Mouse (Mus musculus) MEL (cell line): ENCODE results near the gene Otop3. TPM values are rescaled to one million over a fixed set of nuclear protein-coding genes. Genes with fewer than 3 reads are reported as not detected.

Experiments used
- DNase-seq: peaks from one replicate; pipeline ENCODE4 v3.0.0; 2011; ENCODE audit warnings: low read depth, low spot score
- H3K27ac ChIP-seq: 2 replicates; pipeline ENCODE4 v1.5.1; 2012; ENCODE audit warnings: low read depth, mild to moderate bottlenecking, control low read depth, low read length, moderate library complexity; ENCODE audit not compliant: control insufficient read depth
- H3K27me3 ChIP-seq, 2 experiments: fragments of 150-350 bp in 1 of 2; sonication (generic) in 1 of 2; 2 replicates each; pipeline ENCODE4 v1.6.1; 2012; ENCODE audit warnings: low read length in 2 of 2, mild to moderate bottlenecking in 2 of 2, improper control_type of control experiment in 1 of 2, moderate library complexity in 1 of 2; ENCODE audit not compliant: insufficient read depth in 2 of 2, control insufficient read depth in 1 of 2
- H3K36me3 ChIP-seq, 2 experiments: 2 replicates each; pipeline ENCODE4 v1.6.1; 2012 to 2014; ENCODE audit warnings: low read length in 2 of 2, improper control_type of control experiment in 1 of 2, inconsistent platforms in 1 of 2, mild to moderate bottlenecking in 1 of 2; ENCODE audit not compliant: insufficient read depth in 2 of 2, control insufficient read depth in 1 of 2
- H3K4me1 ChIP-seq, 2 experiments: fragments of 150-350 bp in 1 of 2; sonication (generic) in 1 of 2; 2 replicates each; pipeline ENCODE4 v1.6.1; 2012; ENCODE audit warnings: low read length in 2 of 2, improper control_type of control experiment in 1 of 2, mild to moderate bottlenecking in 1 of 2; ENCODE audit not compliant: insufficient read depth in 2 of 2, control insufficient read depth in 1 of 2
- H3K4me3 ChIP-seq, 2 experiments: fragments of 150-350 bp in 1 of 2; sonication (generic) in 1 of 2; 2 replicates each; pipeline ENCODE4 v1.5.1; 2012; ENCODE audit warnings: low read depth in 2 of 2, low read length in 2 of 2, mild to moderate bottlenecking in 2 of 2, moderate library complexity in 2 of 2, control low read depth in 1 of 2, improper control_type of control experiment in 1 of 2; ENCODE audit not compliant: control insufficient read depth in 1 of 2, insufficient read depth in 1 of 2
- H3K79me2 ChIP-seq: 2 replicates; pipeline ENCODE4 v1.6.1; 2012; ENCODE audit warnings: mild to moderate bottlenecking, low read length, moderate library complexity; ENCODE audit not compliant: control insufficient read depth, poor library complexity, insufficient read depth
- H3K9ac ChIP-seq: 2 replicates; pipeline ENCODE4 v1.6.1; 2012; ENCODE audit warnings: low read depth, mild to moderate bottlenecking, control low read depth, low read length, moderate library complexity; ENCODE audit not compliant: control insufficient read depth, poor library complexity, severe bottlenecking
- H3K9me3 ChIP-seq: fragments of 150-350 bp; sonication (generic); replicated peaks from 2 replicates; pipeline ENCODE4 v1.6.1; 2012; ENCODE audit warnings: mild to moderate bottlenecking, low read length, improper control_type of control experiment, moderate library complexity; ENCODE audit not compliant: insufficient read depth
- CTCF ChIP-seq, 3 experiments: IDR thresholded peaks in 2 of 3; conservative IDR thresholded peaks in 1 of 3; 2 replicates each; pipeline ENCODE4 v1.5.1; 2011 to 2012; ENCODE audit warnings: low read length in 3 of 3, low read depth in 2 of 3, mild to moderate bottlenecking in 2 of 3, improper control_type of control experiment in 1 of 3, inconsistent platforms in 1 of 3, mixed read lengths in 1 of 3, moderate library complexity in 1 of 3; ENCODE audit not compliant: control insufficient read depth in 1 of 3, insufficient read depth in 1 of 3, poor library complexity in 1 of 3, severe bottlenecking in 1 of 3
- HCFC1 ChIP-seq: IDR thresholded peaks from 2 replicates; pipeline ENCODE4 v1.6.1; 2012; ENCODE audit warnings: low read depth, mild to moderate bottlenecking, inconsistent platforms, low read length, improper control_type of control experiment, moderate library complexity
- JUND ChIP-seq: IDR thresholded peaks from 2 replicates; pipeline ENCODE4 v1.6.1; 2011; ENCODE audit warnings: low read depth, mild to moderate bottlenecking, improper control_type of control experiment, low read length
- MAX ChIP-seq: IDR thresholded peaks from 2 replicates; pipeline ENCODE4 v1.6.1; 2011; ENCODE audit warnings: low read length, improper control_type of control experiment
- MXI1 ChIP-seq: IDR thresholded peaks from 2 replicates; pipeline ENCODE4 v1.6.1; 2011; ENCODE audit warnings: mild to moderate bottlenecking, low read depth, low read length, improper control_type of control experiment
- MYB ChIP-seq: IDR thresholded peaks from 2 replicates; pipeline ENCODE4 v1.6.1; 2011; ENCODE audit warnings: mild to moderate bottlenecking, low read depth, low read length, improper control_type of control experiment
- MYC ChIP-seq: IDR thresholded peaks from 2 replicates; pipeline ENCODE4 v1.6.1; 2011; ENCODE audit warnings: low read depth, mild to moderate bottlenecking, low read length, improper control_type of control experiment, moderate library complexity
- NELFE ChIP-seq: IDR thresholded peaks from 2 replicates; pipeline ENCODE4 v1.6.1; 2011; ENCODE audit warnings: low read depth, low read length, improper control_type of control experiment
- POLR2AphosphoS2 ChIP-seq: IDR thresholded peaks from 2 replicates; pipeline ENCODE4 v1.6.1; 2011; ENCODE audit warnings: low read length, improper control_type of control experiment
- RCOR1 ChIP-seq: IDR thresholded peaks from 2 replicates; pipeline ENCODE4 v1.6.1; 2012; ENCODE audit warnings: low read depth, mild to moderate bottlenecking, inconsistent platforms, low read length, improper control_type of control experiment
- ZKSCAN1 ChIP-seq: IDR thresholded peaks from 2 replicates; pipeline ENCODE4 v1.6.1; 2012; ENCODE audit warnings: low read depth, mild to moderate bottlenecking, inconsistent platforms, low read length, improper control_type of control experiment, moderate library complexity
- polyA plus RNA-seq, 2 experiments: library from polyadenylated mRNA; stranded (reverse) in 1 of 2; unstranded in 1 of 2; fragments of >175 nt in 1 of 2; fragments of >200 nt in 1 of 2; gene quantifications; 2 replicates each; pipeline versions ENCODE4 v1.2.1 to v1.2.4; 2012; ENCODE audit warnings: low replicate concordance in 2 of 2, low read depth in 1 of 2; ENCODE audit not compliant: insufficient read length in 2 of 2, insufficient read depth in 1 of 2, missing spikeins in 1 of 2
- total RNA-seq: library from RNA; depleted of rRNA; stranded (reverse); fragments of 300-350 nt; gene quantifications from 2 replicates; pipeline ENCODE4 v1.2.3, GENCODE M21; 2012

Gene Otop3
- total and polyA plus RNA-seq, 3 experiments, result not detected

GRCm38 (mm10) chr11:115337826-115338225 lies 3.3 kb downstream of the Otop3 start:
- 0 out of 4 replicates have a peak, but pooled peaks cover 0 to 4% of the 10 kb centered on the region in 2 experiments for H3K4me1 ChIP-seq
- TF ChIP-seq MYC, result no peak
- H3K79me2 ChIP-seq, result no peaks in the 10 kb centered on the region
- H3K36me3 ChIP-seq, result no peaks in the 10 kb centered on the region
- H3K4me3 ChIP-seq, result no peak overlapping the region
- no peak overlapping the region for H3K27ac ChIP-seq
- H3K9me3 ChIP-seq, result no peaks in the 10 kb centered on the region
- H3K9ac ChIP-seq, result no peak overlapping the region
- no peak for DNase-seq
- H3K27me3 ChIP-seq, result peaks cover 0 to 6% of the 10 kb centered on the region in 2 experiments; a peak in 3 of 4 replicates

DNA sequence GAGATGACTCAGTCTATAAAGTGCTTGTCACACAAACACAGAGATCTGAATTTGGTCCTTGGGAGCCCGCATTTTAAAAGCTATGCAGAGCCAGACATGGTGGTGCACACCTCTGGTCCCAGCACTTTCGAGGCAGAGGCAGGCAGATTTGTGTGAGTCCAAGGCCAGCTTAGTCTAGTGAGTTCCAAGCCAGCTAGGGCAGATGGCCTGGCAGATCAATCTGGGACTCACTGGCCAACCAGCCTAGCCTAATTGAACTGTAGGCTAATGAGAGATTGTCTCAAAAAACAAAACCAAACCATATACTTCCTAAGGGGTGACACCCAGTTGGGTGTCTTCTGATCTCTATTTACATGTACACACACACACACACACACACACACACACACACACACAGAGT lies 6.7 kb downstream of the Otop3 start:
- Histone ChIP-seq H3K9ac (no peak overlapping the region), H3K27me3 (peaks cover 0 to 6% of the 10 kb centered on the region in 2 experiments; a peak in 2 of 4 replicates), H3K9me3 (no peaks in the 10 kb centered on the region), H3K4me3 (no peak overlapping the region), H3K4me1 (peaks cover 0 to 4% of the 10 kb centered on the region in 2 experiments; a peak in 1 of 4 replicates), H3K36me3 (no peaks in the 10 kb centered on the region), H3K27ac (no peak overlapping the region), H3K79me2 (no peaks in the 10 kb centered on the region)
- DNase-seq, result no peak
- TF ChIP-seq MAX (no peak), NELFE (no peak), RCOR1 (no peak), POLR2AphosphoS2 (no peak), CTCF (IDR thresholded peaks at IDR 0.05 in 2 of 3, conservative IDR thresholded peaks at IDR 0.05 in 1 of 3; ENCODE audit: control insufficient read depth in 1 of 3, insufficient read depth in 1 of 3, low read depth in 2 of 3, low read length in 3 of 3, poor library complexity in 1 of 3, severe bottlenecking in 1 of 3) (no peak), HCFC1 (no peak), MYB (no peak), JUND (no peak)

DNA sequence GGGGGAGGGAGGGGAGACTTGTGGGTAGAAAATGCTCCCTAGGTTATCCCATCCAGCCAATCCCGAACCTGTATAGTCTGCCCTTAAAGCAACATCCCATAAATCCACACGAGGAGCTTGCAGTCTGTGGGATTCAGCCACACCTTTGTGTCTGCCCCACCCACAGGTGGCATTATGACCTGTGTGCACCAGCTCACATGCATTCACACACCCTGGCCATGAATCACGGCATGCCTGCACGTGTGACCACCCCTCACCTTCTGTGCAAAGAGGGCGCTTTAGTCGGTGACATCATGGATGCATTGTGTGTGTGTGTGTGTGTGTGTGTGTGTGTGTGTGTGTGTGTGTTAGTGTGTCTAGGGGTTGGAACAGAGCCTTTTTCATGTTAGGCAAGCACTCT lies 7.3 kb downstream of the Otop3 start:
- H3K27ac ChIP-seq, result no peak overlapping the region
- DNase-seq, result no peak
- no peaks in the 10 kb centered on the region for H3K9me3 ChIP-seq
- no peaks in the 10 kb centered on the region for H3K79me2 ChIP-seq
- H3K4me3 ChIP-seq, result no peak overlapping the region
- peaks cover 0 to 4% of the 10 kb centered on the region in 2 experiments; a peak in 1 of 4 replicates for H3K4me1 ChIP-seq
- H3K9ac ChIP-seq, result no peak overlapping the region
- H3K27me3 ChIP-seq, result peaks cover 0 to 6% of the 10 kb centered on the region in 2 experiments; a peak in 2 of 4 replicates
- no peak for TF ChIP-seq ZKSCAN1
- TF ChIP-seq MXI1, result no peak
- no peaks in the 10 kb centered on the region for H3K36me3 ChIP-seq
